Mouse (Mus musculus) megakaryocyte, embryonic 14.5 days (primary cell): ENCODE measurements around the gene Eif2a.

ENCODE experiments used
- FLI1 ChIP-seq: IDR thresholded peaks from 2 replicates; pipeline ENCODE4 v1.6.1; 2012; ENCODE audit warnings: low read length, inconsistent platforms, mixed read lengths
- GATA1 ChIP-seq: IDR thresholded peaks from 3 replicates; pipeline ENCODE4 v1.6.1; 2012; ENCODE audit warnings: mixed read lengths, low read length, inconsistent platforms, borderline replicate concordance

- TF ChIP-seq GATA1 = no peak
- TF ChIP-seq FLI1 = no peak
Measured at GRCm38 (mm10) chr3:58525166-58525565, 455 bp upstream of the Eif2a start.
